Mouse (Mus musculus) heart, postnatal 14 days (tissue): ENCODE data around the gene Fancc. TPM values are rescaled to one million over a fixed set of nuclear protein-coding genes. Genes with fewer than 3 reads are reported as not detected.
"Not testable (repeated sequence)": the region's sequence is repeated elsewhere in the genome, so short reads cannot be mapped to it uniquely, and the experiment has no call there.

Source experiments
- DNase-seq, 2 experiments: peaks; one replicate each; pipeline ENCODE4 v3.0.0; 2021 to 2022
- intact Hi-C: fragments of 180-260 bp; cut with DNase I; formaldehyde crosslinking; loops from one replicate; pipeline ENCODE4 v1.15.1; 2025
- total RNA-seq, 2 experiments: library from RNA; stranded (reverse); gene quantifications; 2 replicates each; pipeline ENCODE4 v1.2.3; 2021

Gene Fancc
- total RNA-seq, 2 experiments from 2014 or later: 5.0 to 6.9 TPM

- intact Hi-C loops: loop anchor here (5.0 kb wide), 3 partner anchors 137 to 732 kb away; partner anchors contain the start of genes Ercc6l2 and Habp4
- no peak for DNase-seq
These were observed 66.4 kb downstream of the Fancc start for GRCm38 (mm10) chr13:63430681-63431029.

GRCm38 (mm10) chr13:63430206-63430605 lies 66.9 kb downstream of the Fancc start:
- no peak for DNase-seq
- intact Hi-C loops: loop anchor here (5.0 kb wide), 3 partner anchors 137 to 732 kb away; partner anchors contain the start of genes Ercc6l2 and Habp4

- DNase-seq, intact Hi-C loops: not testable (repeated sequence)
These were observed 68.9 kb downstream of the Fancc start for GRCm38 (mm10) chr13:63428211-63428610.

- intact Hi-C loops: no loop called here
- no peak for DNase-seq
These were observed 74.0 kb downstream of the Fancc start for GRCm38 (mm10) chr13:63423060-63423459.

GRCm38 (mm10) chr13:63421225-63421624 lies 75.9 kb downstream of the Fancc start:
- no peak for DNase-seq
- intact Hi-C loops: no loop called here

- intact Hi-C loops: no loop called here
- no peak for DNase-seq
These were observed 78.9 kb downstream of the Fancc start for GRCm38 (mm10) chr13:63418148-63418547.

GRCm38 (mm10) chr13:63416824-63417223 lies 80.3 kb downstream of the Fancc start:
- intact Hi-C loops: no loop called here
- no peak for DNase-seq

- peak in 1 of 2 experiments; percentile 15 for DNase-seq
- intact Hi-C loops: no loop called here
These were observed 84.4 kb downstream of the Fancc start for GRCm38 (mm10) chr13:63412662-63413061.

DNA sequence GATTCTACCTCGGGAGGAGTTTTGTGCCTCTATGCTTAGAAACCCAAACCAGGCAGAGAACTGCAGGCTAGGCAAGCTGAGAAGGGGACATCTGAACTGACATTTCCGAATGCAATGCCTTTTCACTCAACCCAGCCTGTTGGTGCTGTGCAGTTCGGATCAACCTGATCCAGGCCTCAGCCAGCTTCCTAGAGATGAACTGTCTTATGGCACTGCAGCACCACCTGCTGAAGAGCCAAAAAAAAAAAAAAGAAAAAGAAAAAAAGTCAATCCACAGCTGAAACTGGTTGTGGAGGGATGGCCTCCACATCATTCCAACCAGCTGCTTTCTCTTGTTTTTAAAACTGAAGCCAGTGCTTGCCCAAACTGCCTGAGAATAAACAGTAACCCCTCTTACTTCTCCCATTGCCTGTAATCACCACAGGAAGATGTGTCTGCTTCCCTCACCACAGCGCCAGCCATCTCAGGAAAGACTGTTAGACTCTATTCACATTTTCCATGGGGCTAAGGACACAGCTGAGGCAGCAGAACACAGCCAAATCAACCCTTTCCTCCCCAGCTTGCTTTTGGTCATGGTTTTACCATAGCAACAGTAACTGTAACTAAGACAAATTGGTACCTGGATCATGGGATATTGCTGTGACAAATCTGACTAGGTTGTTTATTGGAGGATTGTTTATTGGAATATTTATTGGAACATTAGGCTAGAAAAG lies 85.6 kb downstream of the Fancc start:
- intact Hi-C loops: no loop called here
- DNase-seq: no peak

DNA sequence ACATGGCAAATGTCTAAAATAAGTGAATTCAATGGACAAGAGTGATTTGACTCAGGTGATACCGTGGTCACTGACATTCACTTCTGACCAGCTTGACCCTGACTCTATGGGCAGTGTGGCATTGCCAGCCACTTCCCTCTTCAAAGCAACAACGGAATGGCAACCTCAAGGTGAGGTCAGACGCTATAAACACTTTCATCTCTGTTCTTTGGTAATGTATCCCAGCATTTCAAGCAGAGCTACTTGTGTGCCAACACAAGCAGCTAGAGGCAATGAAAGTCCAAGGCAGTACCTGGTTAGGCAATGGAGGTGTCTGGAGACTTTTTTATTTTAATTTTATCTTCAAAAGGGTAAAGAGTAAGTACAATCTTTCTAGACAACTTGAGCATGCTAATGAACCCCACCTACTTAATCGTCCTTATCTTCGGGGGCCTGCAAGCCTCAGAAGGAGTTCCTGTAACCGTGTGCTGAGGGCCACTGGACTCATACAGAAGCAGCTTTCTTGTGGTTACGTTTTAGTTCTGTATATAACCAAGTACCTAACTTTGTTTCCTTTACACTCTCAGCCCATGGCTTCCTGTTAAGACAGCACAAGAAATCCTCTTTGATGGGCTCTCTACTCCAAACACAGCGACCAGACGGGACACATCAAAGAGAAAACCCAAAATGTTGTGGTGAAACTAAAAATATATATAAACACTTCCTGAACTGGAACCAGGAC lies 86.3 kb downstream of the Fancc start:
- no peak for DNase-seq
- intact Hi-C loops: no loop called here

DNA sequence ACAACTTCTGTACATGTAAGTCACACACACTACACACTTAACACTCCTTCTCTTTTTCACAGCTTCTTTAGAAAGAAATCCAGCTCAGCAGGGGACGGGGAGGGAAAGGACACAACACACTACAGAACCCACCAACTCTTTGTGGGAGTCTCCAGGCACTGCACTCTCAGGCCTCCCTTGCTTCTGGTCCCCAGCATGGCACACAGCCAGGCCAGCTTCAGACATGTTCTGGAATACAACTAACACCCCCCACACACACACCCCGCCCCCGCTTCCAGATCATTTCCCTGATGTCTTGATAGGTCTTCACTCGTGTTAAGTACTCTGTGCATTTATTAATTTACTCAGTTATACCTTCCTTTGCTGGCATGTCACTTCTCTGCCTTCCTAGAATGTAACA lies 91.9 kb downstream of the Fancc start:
- no peak for DNase-seq
- intact Hi-C loops: no loop called here

- intact Hi-C loops: no loop called here
- no peak for DNase-seq
These were observed 92.4 kb downstream of the Fancc start for GRCm38 (mm10) chr13:63404657-63405056.

GRCm38 (mm10) chr13:63402823-63403222 lies 94.3 kb downstream of the Fancc start:
- DNase-seq: peak; percentile 35 to 44
- intact Hi-C loops: no loop called here

GRCm38 (mm10) chr13:63400069-63400468 lies 97.0 kb downstream of the Fancc start:
- intact Hi-C loops: no loop called here
- peak; percentile 51 to 54 for DNase-seq

- DNase-seq: no peak
These were observed 99.7 kb downstream of the Fancc start for GRCm38 (mm10) chr13:63397420-63397819.

DNA sequence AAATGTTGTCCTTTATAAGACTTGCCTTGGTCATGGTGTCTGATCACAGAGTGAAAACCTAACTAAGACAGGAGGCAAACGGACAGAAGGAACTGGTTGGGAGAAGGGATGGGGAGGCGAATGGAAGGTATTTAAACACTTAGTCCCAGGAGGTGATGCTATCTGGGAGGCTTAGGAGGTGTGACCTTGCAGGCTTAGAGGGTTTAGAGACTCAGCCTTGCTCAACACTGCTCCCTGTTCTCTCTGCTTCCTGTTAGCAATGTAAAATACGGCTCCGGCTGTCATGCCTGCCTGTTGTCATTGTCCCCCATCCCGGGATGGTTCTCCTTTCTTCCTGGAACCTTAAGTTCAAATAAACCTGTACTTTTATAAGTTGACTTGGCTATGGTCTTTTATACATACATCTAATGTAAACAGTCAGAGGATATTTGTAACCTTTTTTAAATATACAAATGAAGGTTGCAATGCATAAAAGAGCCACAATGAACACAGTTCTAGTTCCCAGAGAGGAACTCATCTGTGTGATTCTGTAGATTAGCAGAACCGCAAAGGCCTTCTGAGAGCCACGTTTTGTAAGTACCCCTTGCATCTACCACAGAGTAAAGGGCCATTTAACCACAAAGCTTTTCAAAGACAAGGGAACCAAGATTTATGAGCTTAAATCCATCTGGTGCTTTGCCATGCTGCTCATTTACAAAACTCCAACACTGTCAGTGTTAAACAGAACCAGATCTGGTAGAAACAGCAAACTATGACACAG lies 102.6 kb downstream of the Fancc start:
- DNase-seq: no peak

More at GRCm38 (mm10) chr13:63397420-63397819, 99.7 kb downstream of the Fancc start:
- intact Hi-C loops: no loop called here

GRCm38 (mm10) chr13:63385234-63385633 lies 111.8 kb downstream of the Fancc start:
- no peak for DNase-seq
- intact Hi-C loops: no loop called here

More for the DNA sequence above, 102.6 kb downstream of the Fancc start:
- intact Hi-C loops: no loop called here

- no peak for DNase-seq
- intact Hi-C loops: no loop called here
These were observed 112.3 kb downstream of the Fancc start for GRCm38 (mm10) chr13:63384775-63385174.

- intact Hi-C loops: no loop called here
- no peak for DNase-seq
These were observed 114.9 kb downstream of the Fancc start for GRCm38 (mm10) chr13:63382206-63382605.

GRCm38 (mm10) chr13:63373460-63374166 lies 123.5 kb downstream of the Fancc start:
- intact Hi-C loops: no loop called here
- DNase-seq: no peak
